Mouse (Mus musculus) retina, adult 2 months (tissue): ENCODE measurements around the gene Tgm2.

ENCODE experiments used
- DNase-seq: peaks from one replicate; pipeline ENCODE4 v3.0.0-alpha.2; 2012; ENCODE audit warnings: low read depth, low spot score

The Tgm2 gene

DNA sequence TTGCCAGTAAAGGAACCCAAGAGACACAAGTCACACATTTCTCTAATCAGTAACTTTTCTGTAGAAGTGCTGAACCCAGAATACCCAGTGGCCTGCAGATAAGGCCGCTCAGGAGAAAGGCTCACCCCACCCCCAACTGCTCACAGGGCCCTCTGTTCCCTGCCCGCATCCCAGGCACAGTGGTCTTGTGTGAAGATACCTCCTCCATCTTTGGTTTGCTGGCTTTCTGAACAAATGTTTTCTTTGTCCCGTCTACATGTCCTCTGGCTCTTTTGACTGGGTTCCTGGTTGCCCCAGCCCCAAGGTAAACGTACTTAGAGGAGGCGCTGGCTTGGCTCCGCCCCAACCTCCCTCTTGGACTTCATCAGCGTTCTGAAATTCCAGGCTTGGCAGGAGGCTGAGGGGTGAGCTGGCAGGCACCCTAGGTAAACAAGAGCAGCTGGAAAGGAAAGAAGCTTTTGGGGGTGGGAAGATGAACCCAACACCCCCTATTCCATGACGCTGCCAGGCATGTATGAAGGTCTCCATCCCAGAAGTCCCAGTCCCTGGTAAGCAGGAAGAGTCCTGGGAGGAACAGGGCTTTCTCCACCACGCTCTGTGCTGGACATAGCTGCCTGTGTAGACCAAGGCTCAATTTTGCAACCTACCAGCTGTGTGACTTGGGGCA, 32.5 kb downstream of the Tgm2 start:
- DNase-seq, result no peak

DNA sequence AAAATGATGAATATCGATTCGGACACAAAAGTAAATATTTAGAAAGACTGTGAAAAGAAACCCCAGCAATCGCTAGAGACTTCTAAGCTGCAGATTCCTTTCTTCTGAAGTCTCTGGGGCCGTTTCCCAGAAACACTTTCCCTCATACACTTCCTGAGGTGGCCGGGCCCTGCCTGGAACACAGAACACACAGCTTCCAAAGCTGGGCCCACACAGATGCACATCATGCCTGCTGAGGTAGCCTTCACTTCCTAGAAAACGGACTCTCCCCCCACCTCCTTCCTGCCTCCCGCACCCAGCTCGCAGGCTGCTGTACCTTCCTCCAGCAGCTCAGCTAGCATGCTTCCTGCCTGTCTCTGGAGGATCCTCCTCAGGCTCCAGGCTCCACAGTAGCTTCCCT, 36.7 kb downstream of the Tgm2 start:
- no peak for DNase-seq

DNA sequence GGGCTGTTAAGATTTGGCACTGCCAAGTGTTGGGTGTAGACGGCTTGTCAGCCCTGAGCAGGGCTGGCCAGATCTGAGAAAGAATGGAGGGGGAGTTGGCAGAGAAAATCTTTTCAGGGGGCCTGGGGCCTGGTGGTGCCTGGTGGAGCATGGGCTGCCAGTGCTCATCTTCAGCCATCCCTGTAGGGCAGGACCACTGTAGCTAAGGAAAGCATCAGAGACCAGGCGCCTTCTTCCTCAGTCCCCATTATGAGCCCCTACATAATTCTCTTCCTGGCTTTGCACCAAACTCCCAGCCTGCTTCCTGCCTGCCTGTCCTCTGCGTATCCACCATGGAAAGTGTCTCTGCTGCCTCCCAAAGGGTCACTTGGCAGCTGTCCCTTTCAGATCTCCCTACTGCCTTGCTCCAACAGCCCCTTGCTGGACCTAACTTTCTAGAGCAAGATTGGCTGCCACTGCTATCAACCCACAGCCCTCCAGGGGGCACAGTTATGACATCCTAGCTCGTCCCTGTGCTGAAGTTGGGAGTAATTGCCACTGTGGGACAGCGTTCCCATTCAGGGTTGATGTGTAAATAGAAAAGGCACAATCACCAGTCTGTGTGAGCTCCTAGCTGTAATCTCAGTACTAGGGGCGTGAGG, 39.2 kb downstream of the Tgm2 start:
- DNase-seq, result no peak

DNA sequence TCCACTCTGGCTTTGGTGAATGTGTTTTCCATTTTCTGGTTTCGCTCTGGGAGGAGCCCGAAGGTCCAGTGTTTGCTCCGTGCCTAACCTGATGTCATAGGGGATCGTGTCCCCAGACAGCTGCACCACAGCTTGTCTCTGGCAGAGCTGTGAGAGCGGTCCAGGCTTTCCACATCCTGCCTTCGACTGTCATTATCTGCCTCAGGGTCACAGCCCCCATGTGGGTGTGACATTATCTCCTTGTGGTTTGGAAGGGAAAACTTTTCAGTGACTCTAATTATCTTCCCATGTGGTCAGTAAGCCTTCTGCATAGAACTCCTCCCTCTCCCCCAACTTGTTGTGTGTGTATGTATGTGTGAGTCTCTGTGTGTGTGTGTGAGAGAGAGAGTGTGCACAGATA, 40.6 kb downstream of the Tgm2 start:
- no peak for DNase-seq

DNA sequence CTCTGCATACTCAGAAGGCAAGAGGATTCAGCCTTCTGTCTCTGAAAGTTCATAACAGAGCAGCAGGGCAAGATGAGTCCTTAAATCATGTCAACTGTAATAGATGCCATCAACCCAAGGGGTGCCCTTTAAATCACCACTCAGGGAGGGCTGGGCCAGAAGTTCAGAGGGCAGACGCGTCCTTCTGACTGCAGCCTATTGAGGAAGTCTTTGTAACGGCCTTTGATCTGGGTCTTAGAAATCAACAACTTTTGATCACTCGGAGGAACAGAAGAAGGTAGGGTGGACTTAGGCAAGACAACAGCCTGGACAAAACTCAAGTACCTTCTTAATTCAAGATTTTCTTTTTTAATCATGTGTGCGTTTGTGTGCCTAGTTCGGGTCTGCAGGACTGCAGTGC, 41.3 kb downstream of the Tgm2 start:
- no peak for DNase-seq

DNA sequence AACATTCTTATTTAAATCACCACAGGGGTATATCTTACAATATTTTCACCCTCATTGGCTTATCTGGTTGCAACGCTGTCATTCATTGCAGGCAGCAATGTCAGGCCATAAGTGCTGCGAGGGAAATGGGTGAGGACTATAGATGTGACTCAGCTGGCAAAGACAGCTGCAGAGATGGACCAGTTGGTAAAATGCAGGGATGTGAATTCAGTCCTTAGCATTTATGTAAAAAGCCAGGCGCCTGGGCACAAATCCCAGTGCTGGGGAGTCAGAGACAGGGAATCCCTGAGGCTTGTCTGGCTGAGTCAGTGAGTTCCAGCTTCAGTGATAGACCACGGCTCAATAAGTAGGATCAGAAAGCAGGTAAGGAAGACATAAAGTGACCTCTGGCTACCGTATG, 44.5 kb downstream of the Tgm2 start:
- no peak for DNase-seq

DNA sequence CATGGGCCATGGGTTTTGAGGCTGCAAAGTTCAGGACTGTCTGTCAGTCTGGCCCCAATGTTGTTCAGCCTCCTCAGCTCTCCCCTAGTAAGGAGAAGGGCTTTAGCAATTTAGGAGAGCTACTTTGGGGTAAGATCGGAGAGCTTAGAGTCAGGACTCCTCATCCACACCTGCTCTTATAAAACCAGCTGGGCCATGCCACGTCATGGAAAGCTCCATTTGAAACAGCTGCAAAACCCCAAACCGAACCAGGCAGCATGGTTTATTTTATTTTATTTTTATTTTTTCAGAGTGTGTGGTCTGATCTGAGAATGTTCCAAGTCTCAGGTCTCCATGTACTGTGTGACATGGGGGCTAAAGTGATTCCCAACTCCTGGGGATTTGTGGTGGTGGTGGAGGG, 46.7 kb downstream of the Tgm2 start:
- DNase-seq, result no peak

DNA sequence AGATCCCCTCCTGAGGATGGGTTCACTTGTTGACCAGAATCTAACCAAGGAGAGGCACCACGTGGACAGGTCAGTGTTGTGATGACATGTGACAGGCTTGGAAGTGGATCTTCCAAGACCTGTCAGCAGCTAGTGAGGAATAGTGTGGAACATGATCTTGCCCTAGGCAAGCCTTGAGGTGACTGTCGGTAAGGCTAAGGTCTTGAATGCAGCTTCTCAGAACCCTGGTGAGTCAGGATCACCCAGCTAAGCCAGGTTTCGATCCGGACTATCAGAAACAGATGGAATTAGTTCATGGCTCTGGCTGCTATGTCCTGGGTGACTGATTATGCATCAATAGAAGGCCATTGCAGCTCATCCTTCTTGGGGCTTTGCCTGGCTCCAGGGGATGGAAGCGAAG, 47.5 kb downstream of the Tgm2 start:
- no peak for DNase-seq

DNA sequence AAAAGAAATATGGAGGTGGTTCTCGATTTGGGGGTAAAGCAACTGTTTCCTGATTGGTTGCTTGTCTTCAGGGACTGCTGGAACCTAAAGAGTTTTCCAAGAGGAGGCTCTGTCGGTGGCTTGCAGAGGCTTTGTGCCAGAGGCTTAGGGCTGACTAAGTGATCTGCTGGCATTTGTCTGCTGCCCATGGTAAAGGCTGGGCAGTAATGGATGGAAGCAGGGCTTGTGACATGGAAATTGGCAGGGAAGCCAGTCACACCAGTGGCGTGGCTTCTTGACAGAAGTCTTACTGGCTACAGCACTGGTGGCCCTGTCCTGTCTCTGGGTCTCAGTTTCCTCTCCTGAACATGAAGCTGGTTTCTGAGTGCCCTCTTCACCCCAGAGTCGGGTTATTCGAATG, 49.2 kb downstream of the Tgm2 start:
- DNase-seq, result no peak

DNA sequence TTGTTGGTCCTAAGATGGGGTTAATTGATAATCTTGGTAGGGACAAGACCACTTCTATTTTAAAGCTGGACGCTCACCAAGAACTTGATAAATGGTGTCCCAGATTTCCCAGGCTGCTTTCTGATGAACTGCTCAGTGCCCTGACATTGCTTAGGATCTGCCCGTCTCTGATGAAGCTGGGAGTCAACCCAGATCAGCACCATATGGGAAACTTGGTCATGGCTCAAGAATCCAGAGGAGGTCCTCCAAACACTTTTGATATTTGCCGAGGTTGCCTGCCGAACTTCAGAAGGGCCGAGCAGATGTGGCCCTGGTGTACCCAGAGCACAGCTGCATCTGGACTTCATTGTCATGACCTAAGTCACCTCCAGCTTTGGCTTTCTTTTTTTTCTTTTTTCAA, 51.4 kb downstream of the Tgm2 start:
- DNase-seq, result no peak

DNA sequence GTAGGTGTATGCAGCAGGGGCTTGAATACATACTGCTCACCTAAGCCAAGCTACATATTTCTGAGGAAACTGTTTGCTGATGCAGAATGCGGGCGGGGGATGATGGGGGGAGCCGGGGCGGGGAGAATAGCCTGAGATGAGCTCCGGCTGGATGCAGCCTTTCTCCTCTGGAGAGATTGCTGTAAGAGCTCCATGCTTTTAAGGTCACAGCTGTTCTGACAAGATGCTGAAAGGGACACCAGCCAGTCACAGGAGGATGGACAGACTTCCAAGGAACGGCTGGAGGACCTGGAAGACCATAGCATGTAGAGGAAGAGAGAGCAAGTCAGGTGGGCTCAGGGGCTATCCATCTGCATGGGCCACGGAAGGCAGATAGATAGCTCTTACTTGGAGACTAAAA, 51.9 kb downstream of the Tgm2 start:
- DNase-seq, result no peak

DNA sequence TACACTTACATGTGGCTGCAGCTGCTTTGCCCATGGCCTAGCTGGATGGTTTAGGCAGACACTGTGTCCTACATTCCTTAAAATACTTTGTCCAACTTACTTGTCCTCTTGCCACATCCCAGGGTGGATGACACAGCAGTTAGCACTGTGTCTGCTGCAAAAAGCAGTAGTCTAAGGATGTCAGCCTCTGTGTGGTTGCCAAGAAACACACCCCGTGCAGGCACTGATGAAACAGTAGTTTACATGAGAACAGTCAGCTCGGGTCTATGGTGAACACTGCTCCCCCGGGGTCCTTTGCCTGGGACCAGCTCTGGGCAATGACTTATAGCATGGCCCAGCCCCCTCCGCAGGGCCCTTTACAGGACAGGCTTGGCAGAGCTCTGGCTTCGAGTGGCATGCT, 52.9 kb downstream of the Tgm2 start:
- DNase-seq, result no peak

DNA sequence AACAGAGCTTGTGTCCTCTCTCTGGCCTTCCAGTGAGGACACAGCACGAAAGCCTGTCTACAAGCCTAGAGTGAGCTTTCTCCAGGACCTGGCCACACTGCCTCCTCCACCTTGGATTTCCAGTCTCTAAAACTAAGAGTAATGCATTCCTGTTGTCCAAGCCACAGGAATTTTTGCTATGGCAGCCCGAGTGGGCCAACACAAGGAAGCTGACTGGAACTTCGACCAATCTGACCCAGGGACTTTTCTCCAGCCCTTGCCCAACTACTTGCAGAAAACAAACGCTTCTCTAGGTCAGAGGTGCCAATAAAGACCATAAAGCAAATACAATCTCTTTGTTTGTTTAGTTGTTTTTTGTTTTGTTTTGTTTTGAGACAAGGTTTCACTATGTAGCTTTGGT, 56.1 kb downstream of the Tgm2 start:
- no peak for DNase-seq

DNA sequence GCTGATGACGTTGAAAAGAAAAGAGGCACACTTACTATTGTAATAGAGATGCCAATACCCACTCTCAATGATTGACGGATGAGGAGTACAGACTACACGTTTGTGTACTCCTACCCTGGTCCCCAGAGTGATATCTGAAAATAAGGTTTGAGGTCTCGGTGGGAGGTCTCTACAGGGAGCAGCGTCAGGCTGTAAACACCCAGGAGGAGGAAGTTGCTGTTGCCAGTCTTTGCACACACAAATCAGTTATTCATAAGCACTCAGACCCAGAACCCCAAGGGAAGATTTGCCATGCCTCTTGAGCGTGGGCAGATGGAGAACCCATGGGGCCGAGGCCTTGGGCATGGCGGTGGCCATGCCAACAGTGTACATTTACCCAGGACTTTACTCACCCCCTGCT, 61.8 kb downstream of the Tgm2 start:
- DNase-seq, result no peak

DNA sequence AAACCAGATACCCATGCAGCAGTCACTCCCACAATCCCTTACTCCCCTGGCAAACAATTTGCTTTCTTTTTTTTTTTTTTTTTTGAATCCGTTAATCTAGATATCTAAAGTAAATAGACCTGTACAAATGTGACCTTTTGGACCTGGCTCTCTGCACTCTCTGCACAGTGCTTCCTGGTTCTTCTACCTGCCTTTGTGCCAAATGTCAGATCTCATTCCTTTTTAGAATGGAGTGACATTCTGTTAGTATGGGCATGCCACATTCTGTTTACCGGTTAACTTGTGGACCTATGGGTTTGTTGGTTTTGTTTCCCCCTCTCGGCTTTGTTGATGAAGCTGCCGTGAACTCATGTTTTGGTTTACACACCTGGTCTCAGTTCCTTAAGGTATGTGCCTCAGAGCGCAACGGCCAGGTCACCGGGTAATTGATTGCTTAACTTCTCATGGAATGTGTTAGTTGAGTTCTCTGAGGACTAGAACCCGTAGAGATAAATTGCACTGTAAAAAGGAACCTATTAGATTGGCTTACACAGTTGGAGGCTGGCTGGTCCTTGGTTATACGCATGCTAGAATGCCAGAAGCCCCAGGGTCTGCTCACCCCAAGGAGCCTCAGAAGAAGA, 65.5 kb downstream of the Tgm2 start:
- no peak for DNase-seq

DNA sequence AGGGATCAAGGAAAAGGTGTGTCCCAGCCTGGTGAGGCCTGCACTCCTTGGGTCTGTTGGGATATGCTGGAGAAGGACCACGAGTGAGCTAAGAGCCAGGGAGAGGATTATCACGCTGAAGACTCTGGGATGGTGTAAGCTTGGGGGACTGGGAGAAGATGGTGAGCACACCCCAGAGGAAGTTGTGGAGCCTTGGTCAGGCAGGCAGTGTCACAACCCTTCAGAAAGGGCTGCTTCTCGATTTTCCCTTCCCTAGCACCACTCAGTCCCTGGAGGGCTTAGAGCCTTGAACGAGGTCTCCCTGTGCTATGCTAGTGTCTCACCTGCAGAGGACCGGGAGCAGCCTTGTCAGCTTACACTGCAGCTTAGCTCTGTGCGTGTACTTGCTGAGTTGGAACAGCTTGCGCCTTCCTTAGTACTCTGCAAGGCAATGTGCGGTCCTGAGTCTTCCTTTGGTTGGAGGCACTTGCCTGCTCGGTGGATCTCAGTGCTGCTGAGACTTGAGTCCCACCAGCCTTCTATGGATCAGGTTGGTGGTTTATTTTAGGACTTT, 66.3 kb downstream of the Tgm2 start:
- DNase-seq, result no peak

DNA sequence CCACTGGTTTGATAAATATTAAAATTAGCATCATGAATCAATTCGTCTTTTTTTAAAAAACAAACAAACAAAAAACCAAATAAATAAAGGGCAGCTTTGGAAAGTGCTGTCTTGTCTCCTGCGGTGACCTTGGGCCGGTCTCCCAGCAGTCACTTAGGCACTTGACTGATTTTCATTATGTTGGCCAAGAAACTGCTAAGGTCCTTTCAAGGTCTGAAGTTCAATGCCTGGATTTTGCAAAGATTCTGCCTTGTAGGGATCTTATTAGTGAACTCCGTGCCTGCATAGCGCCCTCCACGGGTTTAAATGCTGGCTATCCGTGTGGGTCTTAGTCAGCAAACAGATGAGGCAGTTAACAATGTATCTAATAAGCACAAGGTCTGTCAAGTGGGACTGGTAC, 67.3 kb downstream of the Tgm2 start:
- DNase-seq, result no peak

DNA sequence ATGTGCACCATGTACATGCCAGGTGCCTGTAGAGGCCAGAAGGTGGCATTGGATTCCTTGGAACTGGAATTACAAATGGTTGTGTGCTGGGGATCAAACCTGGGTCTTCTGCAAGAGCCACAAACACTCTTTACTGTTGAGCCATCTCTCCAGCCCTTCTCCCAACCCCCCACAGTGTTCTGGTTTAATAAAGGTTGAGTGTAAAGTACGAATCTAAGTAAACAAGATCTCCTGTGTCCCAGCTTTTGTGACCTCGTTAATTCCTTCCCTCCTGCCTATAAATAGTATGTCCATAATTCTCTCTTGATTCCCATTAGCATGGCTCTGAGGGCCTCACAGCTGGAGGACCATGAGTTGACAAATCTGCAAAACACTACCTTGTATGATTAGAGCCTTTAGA, 68.3 kb downstream of the Tgm2 start:
- DNase-seq, result peak; percentile 39

DNA sequence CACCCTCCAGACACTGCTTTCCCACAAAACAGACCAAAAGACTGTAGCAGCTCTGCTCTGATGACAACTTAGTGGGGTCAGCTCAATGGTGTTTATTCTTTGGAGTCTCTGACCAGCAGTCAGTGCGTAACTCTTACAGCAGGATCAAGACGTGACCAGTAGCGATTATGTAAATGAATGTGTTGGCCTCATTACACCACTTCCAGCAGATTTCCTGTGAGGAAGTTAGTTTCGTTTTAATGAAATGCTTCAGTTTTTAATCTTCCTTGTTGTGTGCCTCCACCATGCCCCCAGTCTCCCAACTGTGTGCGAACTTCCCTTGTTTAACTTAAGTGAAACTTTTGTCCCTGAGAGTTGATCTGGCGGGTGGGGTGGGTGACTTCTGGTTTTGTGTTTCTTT, 69.5 kb downstream of the Tgm2 start:
- no peak for DNase-seq

DNA sequence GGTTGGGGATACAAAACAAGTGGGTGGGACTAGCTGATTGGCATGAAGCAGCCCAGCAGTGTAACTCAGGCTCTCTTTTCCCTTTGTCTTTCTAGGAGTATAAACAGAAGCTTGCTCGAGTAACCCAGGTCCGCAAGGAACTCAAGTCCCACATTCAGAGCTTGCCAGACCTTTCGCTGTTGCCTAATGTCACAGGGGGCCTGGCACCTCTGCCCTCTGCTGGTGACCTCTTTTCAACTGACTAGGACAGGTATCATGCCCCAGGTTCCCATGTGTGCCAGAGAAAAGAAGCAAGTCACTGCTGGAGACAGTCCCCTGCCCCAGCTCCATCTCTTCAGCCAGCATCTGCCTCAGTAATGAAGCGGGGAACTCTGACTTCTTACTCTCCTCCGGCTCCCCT, 71.4 kb downstream of the Tgm2 start:
- no peak for DNase-seq

DNA sequence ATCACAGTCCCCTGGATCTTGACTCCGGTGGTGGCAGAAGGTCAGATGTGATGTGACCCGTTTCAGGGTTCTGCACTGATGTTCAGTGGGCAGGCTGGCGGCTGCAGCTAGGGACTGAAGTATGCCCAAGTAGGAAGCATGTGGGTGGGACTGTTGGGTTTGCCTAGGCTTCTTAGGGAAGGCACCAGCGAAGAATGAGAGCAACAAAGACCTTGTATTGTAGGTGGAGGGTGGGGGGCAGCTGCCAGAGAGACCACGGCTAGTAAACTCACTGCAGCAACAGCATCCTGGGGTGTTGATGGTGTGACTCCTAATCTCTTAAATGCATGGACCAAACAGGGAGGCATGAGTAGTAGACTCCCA, 74.6 kb downstream of the Tgm2 start:
- DNase-seq, result no peak

DNA sequence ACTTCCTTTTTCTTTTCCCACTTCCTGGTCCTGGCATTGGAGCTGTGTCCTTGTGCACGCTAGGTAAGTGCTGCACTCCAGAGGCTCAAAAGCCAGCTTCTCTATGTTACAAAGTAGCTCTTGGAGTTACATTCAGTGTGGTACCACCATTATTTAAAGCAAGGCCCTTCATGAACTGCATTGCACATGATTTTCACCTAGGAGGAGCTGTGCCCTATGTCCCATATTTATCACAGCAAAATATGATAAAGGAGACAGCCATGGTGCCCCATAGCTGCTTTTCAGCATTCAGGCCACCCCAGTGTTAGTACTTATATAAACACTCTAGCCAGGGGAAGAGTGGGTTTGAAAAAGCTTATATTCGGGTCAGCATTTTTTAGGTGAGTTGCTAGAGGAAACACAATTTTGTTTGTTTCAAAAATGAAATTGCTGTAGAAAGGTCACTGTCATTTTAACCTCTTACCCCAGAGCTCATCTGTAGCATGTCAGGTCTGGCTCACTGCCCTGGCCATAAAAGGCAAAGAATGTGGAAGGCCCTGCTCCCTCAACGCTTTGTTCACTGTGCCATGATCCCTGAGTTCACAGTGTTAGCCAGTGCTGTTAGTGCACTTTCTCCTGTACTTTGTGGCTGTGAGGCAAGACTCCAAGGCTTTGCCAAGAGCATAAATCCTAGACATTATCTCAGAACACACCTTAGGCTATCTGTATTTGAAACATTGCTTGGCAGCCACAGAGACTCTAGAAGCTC, 75.2 kb downstream of the Tgm2 start:
- DNase-seq, result no peak
